Mouse (Mus musculus): ENCODE results near the gene Gm49601. TPM values are rescaled to one million over a fixed set of nuclear protein-coding genes. Genes with fewer than 3 reads are reported as not detected.
A peak's percentile ranks its signal among the peaks of the same experiment; 100 is the strongest.

Gm49601 gene
- polyA plus RNA-seq, 1 experiment, result 156 TPM

DNA sequence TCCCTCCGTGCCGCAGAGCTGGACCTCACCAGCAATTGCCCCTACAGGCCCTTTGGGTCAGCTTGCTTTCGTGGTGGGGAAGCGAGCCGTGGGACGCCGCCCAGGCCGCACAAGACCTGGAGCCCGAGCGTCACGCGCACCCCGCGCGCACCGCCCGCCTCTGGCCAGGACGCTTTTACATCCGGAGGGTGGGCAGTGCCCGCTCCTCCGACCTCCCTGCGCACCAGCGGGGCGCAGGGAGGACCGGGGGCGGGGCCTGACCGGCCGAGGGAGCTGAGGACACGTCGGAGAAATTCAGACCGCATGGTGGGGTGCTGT, 37.5 kb downstream of the Gm49601 start:
- WGBS, result 31% methylated on average over 31 of the region's 31 CpGs
- H3K27me3 ChIP-seq (ENCODE audit: control insufficient read depth, insufficient read depth, low read length), result peaks cover 66% of the 10 kb centered on the region
- H3K4me3 ChIP-seq (ENCODE audit: low read depth, low read length), result no peak overlapping the region
- TF ChIP-seq CTCF (IDR thresholded peaks at IDR 0.05; ENCODE audit: extremely low read depth, insufficient read length, insufficient replicate concordance, low read depth, low read length) (no peak), POLR2A (IDR thresholded peaks at IDR 0.05; ENCODE audit: low read depth, low read length) (no peak)
- H3K4me1 ChIP-seq (ENCODE audit: control insufficient read depth, insufficient read depth, insufficient read length, low read length), result peaks cover 20% of the 10 kb centered on the region
- no peak overlapping the region for H3K27ac ChIP-seq (ENCODE audit: insufficient read depth, low read depth, low read length)
- no peaks in the 10 kb centered on the region for H3K36me3 ChIP-seq (ENCODE audit: control insufficient read depth, insufficient read depth, low read length)

DNA sequence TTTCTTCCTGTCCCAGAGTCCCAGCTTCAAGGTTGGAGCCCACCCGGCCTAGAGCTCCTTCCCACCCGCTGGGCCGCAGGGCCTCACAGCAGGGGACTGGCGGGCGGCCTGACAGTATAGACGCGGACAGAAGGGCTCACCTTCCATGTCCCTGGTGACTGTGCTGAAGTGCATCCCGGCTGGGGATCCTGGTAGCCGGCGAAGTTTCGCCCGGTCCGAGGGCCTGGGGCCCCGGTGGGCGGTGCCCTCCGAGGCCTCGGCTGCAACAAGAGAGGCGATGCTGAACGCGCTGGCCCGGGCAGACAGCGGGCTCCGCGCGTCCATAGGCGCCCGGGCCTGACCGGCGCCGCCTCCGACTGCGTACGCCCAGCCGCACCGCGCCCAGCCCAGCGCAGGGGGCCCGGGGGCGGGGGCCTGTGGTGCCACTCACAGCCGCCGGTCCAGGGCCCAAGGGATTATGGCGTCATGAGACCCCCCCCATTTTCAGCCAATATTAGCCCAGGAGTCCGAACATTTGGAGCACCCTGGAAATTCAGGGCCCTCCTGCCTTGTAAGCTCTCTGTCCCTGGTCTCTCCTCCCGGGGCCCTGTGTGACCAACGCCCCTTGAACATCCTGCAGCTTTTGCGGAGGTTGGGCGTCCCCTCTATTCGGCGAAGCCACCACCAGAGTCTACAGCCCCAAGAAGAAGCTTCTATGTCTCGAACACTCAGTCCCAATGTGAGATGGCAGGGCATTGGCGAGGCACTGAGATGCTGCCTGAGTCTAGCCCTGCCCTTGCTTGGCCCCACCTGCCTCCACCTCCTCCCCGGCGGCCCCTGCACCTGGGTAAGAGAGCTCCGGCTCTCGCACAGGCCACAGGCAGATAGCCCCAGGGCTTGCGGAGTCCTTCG, 38.1 kb downstream of the Gm49601 start:
- 5% methylated on average over 57 of the region's 57 CpGs for WGBS
- peaks cover 20% of the 10 kb centered on the region for H3K4me1 ChIP-seq (ENCODE audit: control insufficient read depth, insufficient read depth, insufficient read length, low read length)
- H3K4me3 ChIP-seq (ENCODE audit: low read depth, low read length), result peak overlapping the region; percentile 25; the same call in 1 of the 2 replicates
- no peaks in the 10 kb centered on the region for H3K36me3 ChIP-seq (ENCODE audit: control insufficient read depth, insufficient read depth, low read length)
- H3K27ac ChIP-seq (ENCODE audit: insufficient read depth, low read depth, low read length), result no peak overlapping the region
- H3K27me3 ChIP-seq (ENCODE audit: control insufficient read depth, insufficient read depth, low read length), result peaks cover 72% of the 10 kb centered on the region
- TF ChIP-seq POLR2A (IDR thresholded peaks at IDR 0.05; ENCODE audit: low read depth, low read length) (no peak), CTCF (IDR thresholded peaks at IDR 0.05; ENCODE audit: extremely low read depth, insufficient read length, insufficient replicate concordance, low read depth, low read length) (no peak)

DNA sequence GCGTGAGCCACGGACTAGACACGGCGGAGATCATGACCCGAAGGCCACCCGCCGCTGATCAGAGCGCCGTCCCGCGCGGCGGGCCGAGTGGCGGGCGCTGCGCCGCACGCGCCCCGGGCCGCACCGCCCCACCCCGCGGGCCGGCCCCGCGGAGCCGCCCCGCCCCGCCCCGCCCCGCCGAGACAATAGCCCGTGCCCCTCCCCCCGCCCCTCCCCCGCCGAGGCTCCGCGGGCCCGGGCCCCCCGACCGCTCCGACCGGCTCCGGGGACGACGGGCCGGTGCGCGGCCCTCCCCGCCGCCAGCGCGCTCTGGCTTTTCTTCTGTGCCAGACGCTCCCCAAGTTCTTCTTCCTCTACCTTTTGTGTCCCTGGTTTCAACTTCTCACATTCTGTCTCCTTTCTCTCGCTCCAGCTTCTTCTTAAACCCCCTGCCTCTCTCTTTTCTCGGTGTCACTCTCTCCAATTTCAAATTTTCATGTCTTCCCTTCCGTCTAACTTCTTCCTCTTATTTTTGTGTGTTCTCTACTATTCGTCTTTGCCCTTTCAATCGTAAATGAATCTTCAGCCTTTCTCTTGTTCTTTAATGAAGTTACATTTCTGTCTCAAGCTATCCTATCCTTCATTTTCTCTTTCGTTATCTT, 39.2 kb downstream of the Gm49601 start:
- Histone ChIP-seq H3K4me1 (ENCODE audit: control insufficient read depth, insufficient read depth, insufficient read length, low read length) (peaks cover 25% of the 10 kb centered on the region), H3K27me3 (ENCODE audit: control insufficient read depth, insufficient read depth, low read length) (peaks cover 82% of the 10 kb centered on the region), H3K27ac (ENCODE audit: insufficient read depth, low read depth, low read length) (no peak overlapping the region), H3K36me3 (ENCODE audit: control insufficient read depth, insufficient read depth, low read length) (no peaks in the 10 kb centered on the region), H3K4me3 (ENCODE audit: low read depth, low read length) (peak overlapping the region; percentile 56)
- WGBS, result 3% methylated on average over 57 of the region's 62 CpGs
- TF ChIP-seq POLR2A (IDR thresholded peaks at IDR 0.05; ENCODE audit: low read depth, low read length) (no peak), CTCF (IDR thresholded peaks at IDR 0.05; ENCODE audit: extremely low read depth, insufficient read length, insufficient replicate concordance, low read depth, low read length) (no peak)

DNA sequence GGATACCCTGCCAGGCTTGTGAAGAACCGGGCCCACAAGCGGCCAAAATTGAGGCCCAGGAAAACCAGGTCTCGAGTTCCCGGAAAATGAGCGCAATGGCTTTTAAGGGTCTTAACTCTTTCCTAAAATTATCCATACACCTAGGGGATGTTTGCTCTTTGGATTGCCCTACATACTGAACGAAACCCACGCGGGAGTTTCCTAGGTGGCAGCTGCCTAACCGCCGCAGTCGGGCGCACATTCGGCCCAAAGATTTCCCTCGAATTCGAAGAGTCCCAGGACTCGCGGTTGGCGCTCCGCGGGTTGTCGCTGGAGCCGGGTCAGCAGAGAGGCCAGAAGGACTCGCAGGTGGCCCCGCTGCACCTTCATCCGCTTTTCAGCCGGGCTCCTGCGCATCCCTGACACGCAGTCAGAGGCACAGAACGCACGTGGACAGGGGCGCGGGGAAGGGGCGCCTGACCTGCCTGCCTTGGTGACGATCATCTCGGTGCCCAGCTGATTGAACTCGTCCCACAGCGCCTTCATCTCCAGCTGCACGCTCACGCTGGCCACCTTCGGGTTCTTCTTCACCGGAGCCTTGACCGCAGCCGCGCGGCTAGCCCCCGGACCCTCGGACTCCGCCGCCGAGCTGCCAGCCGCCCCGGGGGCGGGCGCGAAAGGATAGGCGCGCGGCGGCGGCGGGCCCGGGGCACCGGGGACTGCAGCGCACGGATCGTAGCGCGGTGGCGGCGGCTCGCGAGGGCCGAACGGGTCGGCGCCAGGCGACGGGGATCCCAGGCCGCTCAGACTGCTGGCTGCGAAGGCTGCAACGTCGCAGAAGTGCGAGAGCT, 39.9 kb downstream of the Gm49601 start:
- WGBS, result 8% methylated on average over 82 of the region's 83 CpGs
- Histone ChIP-seq H3K36me3 (ENCODE audit: control insufficient read depth, insufficient read depth, low read length) (no peaks in the 10 kb centered on the region), H3K27me3 (ENCODE audit: control insufficient read depth, insufficient read depth, low read length) (peaks cover 82% of the 10 kb centered on the region), H3K4me1 (ENCODE audit: control insufficient read depth, insufficient read depth, insufficient read length, low read length) (peaks cover 26% of the 10 kb centered on the region), H3K4me3 (ENCODE audit: low read depth, low read length) (peak overlapping the region; percentile 56), H3K27ac (ENCODE audit: insufficient read depth, low read depth, low read length) (no peak overlapping the region)
- TF ChIP-seq CTCF (IDR thresholded peaks at IDR 0.05; ENCODE audit: extremely low read depth, insufficient read length, insufficient replicate concordance, low read depth, low read length) (no peak), POLR2A (IDR thresholded peaks at IDR 0.05; ENCODE audit: low read depth, low read length) (no peak)

DNA sequence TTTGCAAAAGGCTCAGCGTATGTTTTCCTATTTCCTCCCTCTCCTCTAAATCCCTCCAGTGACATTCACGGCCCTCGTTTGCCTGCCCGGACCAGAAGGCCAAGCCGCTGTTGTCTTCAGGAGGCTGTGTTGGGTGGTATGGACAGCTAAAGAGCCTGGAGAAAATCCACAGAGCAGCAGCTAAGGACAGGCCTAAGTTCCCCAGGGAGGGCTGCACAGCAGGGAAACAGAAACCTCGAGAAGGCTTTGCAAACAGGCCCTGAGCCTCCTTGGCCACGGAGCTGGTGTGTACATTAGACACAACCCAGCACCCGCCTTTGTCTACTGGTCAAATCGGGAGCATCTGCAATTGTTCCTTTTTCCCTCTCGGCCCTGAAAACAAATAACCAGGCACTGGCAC, 40.6 kb downstream of the Gm49601 start:
- WGBS, result 60% methylated on average over 10 of the region's 10 CpGs

DNA sequence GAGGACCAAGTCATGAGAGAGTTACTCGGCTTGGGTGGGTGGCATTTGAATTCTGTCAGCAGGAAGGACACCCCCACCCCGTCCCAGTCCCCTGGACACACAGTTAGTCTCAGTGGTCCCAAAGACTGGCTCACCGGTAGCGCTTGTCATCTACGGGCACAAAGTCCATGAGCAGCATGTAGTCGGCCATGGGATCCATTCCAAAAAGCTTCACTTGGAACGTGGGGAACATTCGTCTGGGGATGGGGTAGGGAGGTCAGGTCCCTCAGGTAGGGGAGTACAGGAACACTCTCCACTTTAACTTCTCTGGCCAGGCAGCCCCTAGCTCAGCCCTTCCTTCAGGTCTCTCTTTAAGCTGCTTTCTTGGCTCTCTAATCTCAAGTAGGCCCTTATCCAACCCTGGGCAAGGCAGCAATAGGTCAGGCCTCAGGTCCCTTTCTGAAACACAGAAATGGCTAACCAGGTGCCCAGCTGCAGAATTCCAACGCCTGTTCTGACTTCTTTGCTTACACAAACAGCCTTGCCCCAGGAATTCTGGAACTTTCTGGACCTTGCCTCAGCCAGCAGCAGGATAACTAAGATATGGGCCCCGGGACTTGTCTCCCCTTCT, 41.2 kb downstream of the Gm49601 start:
- peaks cover 21% of the 10 kb centered on the region for H3K4me1 ChIP-seq (ENCODE audit: control insufficient read depth, insufficient read depth, insufficient read length, low read length)
- no peak overlapping the region for H3K27ac ChIP-seq (ENCODE audit: insufficient read depth, low read depth, low read length)
- TF ChIP-seq POLR2A (IDR thresholded peaks at IDR 0.05; ENCODE audit: low read depth, low read length), result no peak
- no peak overlapping the region for H3K4me3 ChIP-seq (ENCODE audit: low read depth, low read length)
- H3K36me3 ChIP-seq (ENCODE audit: control insufficient read depth, insufficient read depth, low read length), result no peaks in the 10 kb centered on the region
- peaks cover 87% of the 10 kb centered on the region for H3K27me3 ChIP-seq (ENCODE audit: control insufficient read depth, insufficient read depth, low read length)
- 80% methylated on average over 10 of the region's 10 CpGs for WGBS

More for the DNA sequence above, 40.6 kb downstream of the Gm49601 start:
- TF ChIP-seq CTCF (IDR thresholded peaks at IDR 0.05; ENCODE audit: extremely low read depth, insufficient read length, insufficient replicate concordance, low read depth, low read length), result no peak
- no peak for TF ChIP-seq POLR2A (IDR thresholded peaks at IDR 0.05; ENCODE audit: low read depth, low read length)
- Histone ChIP-seq H3K36me3 (ENCODE audit: control insufficient read depth, insufficient read depth, low read length) (no peaks in the 10 kb centered on the region), H3K27ac (ENCODE audit: insufficient read depth, low read depth, low read length) (no peak overlapping the region), H3K4me3 (ENCODE audit: low read depth, low read length) (0 out of 2 replicates have a peak overlapping the region, but pooled peaks have one; percentile 5), H3K27me3 (ENCODE audit: control insufficient read depth, insufficient read depth, low read length) (peaks cover 83% of the 10 kb centered on the region), H3K4me1 (ENCODE audit: control insufficient read depth, insufficient read depth, insufficient read length, low read length) (peaks cover 23% of the 10 kb centered on the region)

Measured in small intestine, adult 2 months (tissue).